Mouse (Mus musculus): Measurements from ENCODE around the gene Nsun6.
A peak's percentile ranks its signal among the peaks of the same experiment; 100 is the strongest.

The Nsun6 gene

GRCm38 (mm10) chr2:15054945-15055637 is at the start of gene Nsun6:
Nsun6 (minus strand) TSS chr2:15055069.
- peak; percentile 97 to 99 for DNase-seq

DNA sequence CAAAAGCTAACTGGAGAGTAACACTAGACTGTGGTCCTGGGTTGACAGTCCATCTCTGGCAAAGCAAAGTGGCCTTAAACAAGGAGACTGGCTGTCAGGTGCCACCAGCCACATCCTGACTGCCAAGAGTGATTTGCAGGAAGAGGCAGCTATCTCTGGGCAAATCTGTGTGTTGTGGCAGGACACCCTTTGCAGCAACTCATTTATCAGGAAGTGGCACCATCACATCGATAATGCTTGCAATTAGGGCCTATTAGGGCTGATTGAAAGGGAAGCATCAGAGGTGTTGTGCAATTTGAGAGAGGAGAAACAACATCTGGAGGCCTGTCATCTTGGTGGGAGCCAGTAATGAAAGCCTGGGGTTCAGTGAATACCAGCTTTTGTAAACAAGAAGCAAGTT is 49.5 kb upstream of the Nsun6 start:
- no peak for DNase-seq

DNA sequence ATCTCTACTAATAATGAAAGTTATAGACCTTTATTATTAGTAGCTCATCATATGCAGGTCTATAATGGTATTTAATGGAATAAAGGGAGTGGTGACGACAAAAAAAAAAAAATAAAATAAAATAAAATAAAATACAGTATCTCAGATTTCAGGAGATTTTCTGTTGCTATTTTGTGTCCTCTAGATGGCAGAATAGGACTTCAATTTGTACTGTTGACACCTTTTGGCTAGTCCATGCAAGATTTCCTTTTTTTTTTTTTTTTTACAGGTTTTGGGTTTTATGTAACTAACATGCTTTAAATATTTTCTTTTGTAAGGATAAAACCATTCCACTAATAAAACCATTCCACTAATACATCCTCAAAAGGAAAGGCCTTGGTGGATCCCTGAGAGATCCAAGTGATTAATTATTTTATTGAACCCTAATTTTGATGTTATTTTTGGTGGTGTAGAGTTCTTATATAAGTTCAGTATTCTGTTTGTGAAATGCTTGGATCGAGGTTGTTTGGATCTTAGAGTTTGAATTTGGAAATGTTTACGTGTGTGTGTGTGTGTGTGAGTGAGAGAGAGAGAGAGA is 41.7 kb upstream of the Nsun6 start:
- DNase-seq: peak in 1 of 2 experiments; percentile 6

GRCm38 (mm10) chr2:15087308-15087707 is 32.4 kb upstream of the Nsun6 start:
- no peak for DNase-seq

GRCm38 (mm10) chr2:15083702-15084101 is 28.8 kb upstream of the Nsun6 start:
- DNase-seq: no peak

DNA sequence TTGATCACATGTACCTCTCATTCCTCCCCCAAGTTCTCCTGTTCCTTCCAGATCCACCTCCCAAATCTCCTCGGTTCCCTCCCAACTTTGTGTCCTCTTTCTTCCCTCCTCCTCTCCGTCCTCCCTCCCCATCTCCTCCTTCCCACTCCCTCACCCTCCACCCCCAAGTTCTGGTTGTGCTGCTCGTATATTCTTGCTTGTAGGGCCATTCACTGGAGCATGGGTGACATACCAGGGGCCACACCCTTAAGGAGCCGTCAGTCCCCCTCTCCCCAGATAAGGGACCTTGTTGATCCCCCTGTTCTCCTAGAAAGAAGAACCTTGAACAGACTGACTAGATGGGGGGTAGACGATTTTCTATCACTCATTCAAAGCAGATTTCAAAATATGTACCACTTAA is 12.2 kb upstream of the Nsun6 start:
- DNase-seq: no peak

GRCm38 (mm10) chr2:15065447-15065846 is 10.6 kb upstream of the Nsun6 start:
- DNase-seq: no peak

DNA sequence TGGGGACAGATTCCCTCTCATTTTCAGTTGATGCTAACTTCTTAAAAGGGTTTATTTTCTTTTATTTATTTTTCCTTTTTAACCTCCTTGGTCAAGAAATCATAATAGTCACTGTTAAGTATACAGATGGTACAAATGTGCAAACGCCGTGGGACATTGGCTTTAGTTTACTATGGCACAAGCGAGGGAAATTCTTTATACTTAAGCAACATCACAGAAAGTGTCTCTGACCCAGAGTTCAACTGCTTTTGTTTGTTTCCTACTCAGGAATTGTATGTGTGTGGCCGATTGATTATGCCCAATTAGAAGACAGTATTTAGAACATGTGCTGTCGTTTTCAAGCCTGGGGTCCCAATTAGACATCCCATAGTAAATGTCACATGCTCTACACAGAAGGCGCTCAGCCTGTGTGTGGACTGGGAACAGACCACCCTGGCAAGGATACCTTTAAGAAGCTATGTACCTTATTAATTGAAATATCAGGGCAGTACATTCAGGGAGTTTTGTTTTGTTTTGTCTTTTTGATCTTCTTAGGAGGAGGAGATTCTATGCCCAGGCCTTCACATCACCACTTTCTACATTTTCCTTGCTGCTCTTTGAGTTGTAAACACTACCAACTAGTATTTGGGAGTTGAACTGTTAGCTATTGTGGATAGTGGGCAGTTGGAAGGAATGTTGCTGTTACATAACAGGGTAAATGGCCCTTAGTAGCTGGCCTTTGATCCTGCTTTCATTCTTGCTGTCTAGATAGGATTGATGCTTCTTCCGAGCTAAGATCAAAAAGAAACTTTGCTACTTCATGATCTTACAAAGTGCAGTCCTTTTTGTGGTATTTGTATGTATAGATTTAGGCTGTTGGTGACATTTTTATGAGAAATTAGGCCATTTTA is 9.8 kb upstream of the Nsun6 start:
- peak; percentile 27 to 67 for DNase-seq

GRCm38 (mm10) chr2:15063815-15064214 is 8.9 kb upstream of the Nsun6 start:
- no peak for DNase-seq

DNA sequence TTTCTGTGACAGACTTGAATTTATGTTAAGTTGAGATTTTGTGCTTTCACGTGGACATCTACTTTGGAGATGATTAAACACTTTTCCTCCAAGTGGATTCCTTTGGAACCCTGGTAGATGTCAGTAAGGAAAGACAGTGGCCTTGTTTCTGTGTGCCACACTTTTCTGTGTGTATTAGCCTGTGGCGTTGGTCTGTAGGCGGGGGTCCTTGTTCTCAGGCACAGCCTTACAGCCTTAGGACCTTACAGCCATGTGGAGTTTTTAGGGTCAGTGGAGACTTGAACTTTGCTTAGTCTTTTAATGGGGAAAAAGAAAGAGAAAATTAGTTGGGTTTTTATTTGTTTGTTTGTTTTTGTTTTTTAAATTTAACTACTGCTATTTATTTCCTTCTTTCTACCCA is 6.0 kb upstream of the Nsun6 start:
- DNase-seq: no peak

GRCm38 (mm10) chr2:15058227-15058626 is 3.4 kb upstream of the Nsun6 start:
- DNase-seq: no peak

DNA sequence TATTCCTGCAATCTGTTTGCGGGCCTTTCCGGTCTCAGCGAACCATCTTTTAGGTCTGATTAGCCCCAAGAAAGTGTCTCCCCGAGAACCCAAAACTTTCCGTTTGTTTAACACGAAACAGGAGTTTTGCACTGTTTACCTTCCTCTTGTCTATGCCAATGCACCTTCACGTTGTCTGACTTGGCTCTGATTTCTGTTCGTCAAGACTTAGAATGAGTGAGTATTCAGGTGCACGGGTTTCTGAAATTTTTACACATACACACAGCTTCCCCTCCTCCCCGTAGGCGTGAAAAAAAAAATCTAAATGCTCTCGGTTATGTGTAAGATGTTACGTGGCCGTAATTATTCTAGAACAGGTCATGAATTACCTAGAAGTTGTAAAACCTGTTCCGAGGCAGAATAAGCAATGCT is 877 bp upstream of the Nsun6 start:
- peak in 1 of 2 experiments; percentile 9 for DNase-seq

DNA sequence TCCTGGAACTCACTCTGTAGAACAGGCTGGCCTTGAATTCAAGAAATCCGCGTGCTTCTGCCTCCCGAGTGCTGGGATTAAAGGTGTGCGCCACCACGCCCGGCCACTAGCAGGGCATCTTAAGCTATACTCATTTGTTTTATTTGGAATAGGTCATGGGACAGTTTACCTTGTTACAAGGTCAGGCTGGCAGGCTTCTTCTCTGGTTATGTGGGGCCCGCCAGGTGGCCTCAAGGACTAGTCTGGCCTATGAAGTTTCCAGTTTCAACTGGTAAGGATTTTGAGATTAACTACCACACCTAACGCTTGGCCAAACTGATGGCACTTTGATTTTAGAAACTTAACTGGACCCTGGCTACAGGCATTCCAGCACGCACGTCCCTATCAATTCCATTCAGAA is 373 bp downstream of the Nsun6 start:
- no peak for DNase-seq

DNA sequence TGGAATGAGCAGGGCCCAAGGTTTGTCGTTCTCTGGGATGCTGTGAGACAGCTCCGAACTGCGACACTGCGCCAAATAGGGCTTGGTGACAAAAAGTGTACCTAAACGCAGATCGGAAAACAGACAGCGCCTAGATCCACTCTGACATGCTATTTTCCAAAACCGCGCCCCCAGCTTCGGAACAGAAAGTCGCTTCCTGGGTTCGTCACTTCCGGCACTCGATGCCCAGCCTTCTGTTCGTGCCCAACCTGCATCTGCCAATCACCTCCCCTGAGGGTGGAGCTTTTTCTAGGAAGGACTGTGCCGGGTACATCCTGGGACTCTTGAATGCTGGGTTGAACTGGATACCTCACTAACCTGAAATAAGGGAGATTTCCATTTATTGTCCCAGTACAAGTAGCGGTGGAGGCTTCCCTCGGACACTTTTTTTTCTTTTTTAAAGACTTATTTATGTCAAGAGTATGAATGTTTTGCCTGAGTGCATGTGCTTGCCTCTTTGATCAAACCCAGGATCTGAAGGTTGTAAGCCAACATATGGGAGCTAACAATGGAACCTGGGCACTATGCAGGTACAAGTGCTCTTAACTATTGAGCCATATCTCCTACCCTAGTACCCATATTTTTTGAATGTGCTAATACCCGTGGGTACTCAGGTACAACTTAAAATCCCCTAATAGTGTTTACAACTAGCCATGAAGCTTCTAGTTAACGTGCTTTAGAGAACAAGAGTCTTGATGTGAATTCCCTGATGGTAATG is 5.6 kb downstream of the Nsun6 start, which contains the start of gene Arl5b:
Gene Arl5b (plus strand): TSS at position 279 of the 757 bp plus-strand sequence.
- peak; percentile 97 for DNase-seq

GRCm38 (mm10) chr2:15040326-15040725 is 14.5 kb downstream of the Nsun6 start:
- peak; percentile 14 to 50 for DNase-seq

GRCm38 (mm10) chr2:15038705-15039104 is 16.2 kb downstream of the Nsun6 start:
- DNase-seq: peak; percentile 62 to 66

DNA sequence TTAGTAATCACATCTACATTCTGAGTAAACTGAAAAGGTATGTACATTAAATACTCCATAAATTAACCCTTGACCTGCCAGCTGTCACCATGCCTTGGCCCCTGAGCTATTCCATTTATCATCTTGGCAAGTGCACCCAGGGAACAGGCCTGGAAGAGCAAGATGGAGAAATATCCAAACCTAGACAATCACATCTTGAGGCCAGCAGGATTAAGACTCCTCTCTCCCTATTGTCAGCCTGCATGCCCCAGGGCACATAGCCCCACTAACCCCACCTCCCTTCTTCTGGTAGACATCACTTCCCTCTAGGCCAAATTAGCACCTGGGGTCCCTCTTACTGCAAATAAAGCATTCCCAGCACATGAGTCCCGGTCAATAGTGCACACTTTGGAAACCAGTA is 27.1 kb downstream of the Nsun6 start:
- DNase-seq: no peak

- DNase-seq: no peak
Observed at GRCm38 (mm10) chr2:15026817-15027216, 28.1 kb downstream of the Nsun6 start.

- no peak for DNase-seq
Observed at GRCm38 (mm10) chr2:15008072-15008471, 46.8 kb downstream of the Nsun6 start.

DNA sequence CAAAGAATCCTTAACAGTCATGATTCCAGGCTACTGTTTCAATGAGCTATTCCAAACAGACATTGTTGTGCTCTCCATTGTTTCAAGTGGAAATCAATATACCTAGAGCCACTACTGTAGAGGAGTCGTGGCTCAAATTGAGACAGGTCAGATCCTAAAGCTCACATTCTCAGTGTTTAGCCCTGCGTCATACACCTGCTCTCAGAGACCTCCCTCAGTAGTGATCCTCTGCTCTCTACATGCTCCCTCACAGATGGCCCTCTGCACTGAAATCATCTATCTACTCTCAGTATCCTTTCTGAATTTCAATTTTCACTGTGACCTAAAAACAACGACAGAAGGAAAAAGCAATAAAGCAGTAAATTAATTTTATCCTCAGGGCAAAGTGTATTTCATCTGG is 47.3 kb downstream of the Nsun6 start:
- DNase-seq: no peak

GRCm38 (mm10) chr2:14997836-14998235 is 57.0 kb downstream of the Nsun6 start:
- no peak for DNase-seq

DNA sequence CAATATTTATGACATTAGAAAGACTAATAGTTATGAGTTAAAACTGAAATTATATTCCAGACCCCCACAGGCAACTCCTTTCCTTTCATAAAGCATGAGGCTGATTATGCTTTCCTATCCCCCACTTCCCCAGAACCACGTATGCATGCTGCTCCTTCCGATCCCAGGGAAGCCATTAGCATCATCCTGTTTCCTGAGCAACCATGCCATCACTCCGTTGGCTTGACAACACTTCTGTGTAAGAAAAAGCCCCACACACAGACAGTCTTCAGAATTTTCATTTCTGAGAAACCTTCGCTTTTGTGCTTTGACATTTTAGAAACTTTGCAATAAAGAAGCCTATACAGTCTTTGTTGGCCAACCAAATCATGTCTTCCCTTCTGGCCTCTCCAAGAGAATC is 58.8 kb downstream of the Nsun6 start:
- no peak for DNase-seq

- DNase-seq: no peak
Observed at GRCm38 (mm10) chr2:14992531-14992930, 62.3 kb downstream of the Nsun6 start.

Measured in kidney, postnatal 36 days (tissue).